Comparison of ENCODE assay signal across 8 mouse cellular contexts in the genomic region with DNA sequence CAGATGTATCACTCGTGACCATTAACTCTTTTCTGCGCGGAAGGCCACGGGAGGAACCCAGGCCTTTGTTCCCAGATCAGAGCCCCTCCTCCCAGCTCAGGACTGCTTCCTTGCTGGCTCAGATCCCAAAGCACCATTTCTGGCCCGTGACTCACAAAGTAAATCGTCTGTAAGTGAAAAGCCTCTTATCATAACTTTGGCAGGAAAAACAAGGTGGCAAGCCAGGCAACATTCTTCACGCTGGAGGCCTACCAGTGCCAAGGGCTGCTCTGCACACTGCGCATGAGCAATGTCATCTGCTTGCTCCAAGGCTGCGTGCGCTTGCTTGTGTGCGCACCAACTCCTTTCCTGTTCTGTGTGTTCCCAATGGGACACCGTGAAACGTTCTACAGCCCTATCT. TPM values are rescaled to one million over a fixed set of nuclear protein-coding genes. Genes with fewer than 3 reads are reported as not detected.
DNase-seq lines count a peak whose midpoint lies in the region.

No protein-coding gene starts in this region.

- intact Hi-C loops in left cerebral cortex, postnatal 10 days (cut with DNase I), result no loop called here

- DNase-seq in embryo, embryonic 11 days, result peak; percentile 7
- DNase-seq in embryo, embryonic 10 days (ENCODE audit: low spot score), result no peak
- peak; percentile 53 to 56 for DNase-seq in cerebellum, adult 18-20 months
- peak; percentile 58 for DNase-seq in gastrocnemius, postnatal 10 days
- peak; percentile 87 for DNase-seq in kidney, adult 11 months
- peak; percentile 77 to 88 for DNase-seq in left cerebral cortex, postnatal 10 days (ENCODE audit: extremely low spot score in 1 of 2, low spot score in 2 of 2)
- peak; percentile 89 for DNase-seq in ovary, postnatal 14 days (ENCODE audit: low spot score)
- no peak for DNase-seq in thymus, adult 18-20 months

RNA-seq across cellular contexts. Expression of gene Apobec3, which starts 12.1 kb away (rescaled TPM):
- 10 to 100 TPM in 1 of 2 experiments, 1 to 10 TPM in 1; 7.5 to 11.8 TPM for total RNA-seq in gastrocnemius, postnatal 10 days (2021)
- total RNA-seq in left cerebral cortex, postnatal 10 days (2021), result 1 to 10 TPM; 4.4 to 4.7 TPM

RNA-seq across cellular contexts. Expression of gene Cbx6, which starts 44.8 kb away (rescaled TPM):
- 10 to 100 TPM; 28.2 to 38.1 TPM for total RNA-seq in gastrocnemius, postnatal 10 days (2021)
- 100 to 1,000 TPM; 271 to 289 TPM for total RNA-seq in left cerebral cortex, postnatal 10 days (2021)

RNA-seq across cellular contexts. Expression of gene Npcd, which starts 45.3 kb away (rescaled TPM):
- total RNA-seq in gastrocnemius, postnatal 10 days (2021), result 1 to 10 TPM; 1.0 to 2.5 TPM
- total RNA-seq in left cerebral cortex, postnatal 10 days (2021), result 10 to 100 TPM; 12.5 to 12.9 TPM

Comparison
In these comparisons a context has a peak if more than half of its experiments do, and no peak if none do; other contexts are left out.
1. DNase-seq: peak in embryo, embryonic 11 days (single experiment), cerebellum, adult 18-20 months (2 of 2), gastrocnemius, postnatal 10 days (single experiment), kidney, adult 11 months (single experiment), left cerebral cortex, postnatal 10 days (2 of 2) and ovary, postnatal 14 days (single experiment); none in embryo, embryonic 10 days (single experiment) and thymus, adult 18-20 months (0 of 2).
2. RNA of gene Cbx6, which starts 44.8 kb away (total RNA-seq): 271 to 289 TPM in left cerebral cortex, postnatal 10 days; 28.2 to 38.1 TPM in gastrocnemius, postnatal 10 days; every median in the first group is over 4 times any median in the second.